In the genomic region with DNA sequence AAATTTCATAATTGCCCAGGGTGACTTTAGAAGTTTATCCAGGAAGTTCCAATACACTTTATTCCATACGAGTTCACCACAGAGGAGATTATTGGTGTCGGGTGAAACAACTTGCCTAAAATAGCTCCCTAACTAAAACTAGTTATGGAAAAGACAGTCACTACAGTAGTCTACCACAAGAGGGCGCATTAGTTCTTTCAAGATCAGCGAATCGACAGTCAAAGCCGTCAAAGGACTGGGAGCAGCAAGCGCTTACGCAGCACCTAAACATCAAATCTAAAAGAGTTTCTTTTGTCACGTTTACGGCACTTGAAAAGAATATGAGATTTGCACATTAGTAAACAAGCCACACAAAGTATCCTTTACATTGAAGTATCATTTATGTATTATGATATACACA, we compare ENCODE assay signal across 9 mouse cellular contexts.
A peak's percentile ranks its signal among the peaks of the same experiment; 100 is the strongest.
DNase-seq lines count a peak whose midpoint lies in the region; ATAC-seq and TF ChIP-seq lines count a peak whose summit lies in the region.
"Had no signal": no experiment of that assay in that cellular context is flagged by ENCODE, and none has a peak within 500 bp of the region (broad histone marks: within the 10 kb centered on the region; RNA-seq: fewer than 3 reads in every experiment).

No protein-coding gene starts in this region.

- peak; percentile 94 for ATAC-seq in common myeloid progenitor, adult 5-6 weeks (replicated peaks; ENCODE audit: low read depth, poor library complexity, severe bottlenecking)

- H3K36me3 ChIP-seq in testis, adult 2 months (ENCODE audit: control insufficient read depth, insufficient read depth, low read length), result no peaks in the 10 kb centered on the region
- H3K36me3 ChIP-seq: lung, embryonic 15.5 days had no signal

- TF ChIP-seq POLR2A in testis, adult 2 months (IDR thresholded peaks at IDR 0.05; ENCODE audit: control insufficient read depth, low read depth, low read length), result no peak

- no peak overlapping the region for H3K4me3 ChIP-seq in gastrocnemius, adult 2 months
- no peak overlapping the region for H3K4me3 ChIP-seq in testis, adult 2 months (ENCODE audit: control insufficient read depth, low read depth, low read length)
- H3K4me3 ChIP-seq: lung, embryonic 15.5 days had no signal

- 0 out of 2 replicates have a peak, but pooled peaks cover 2% of the 10 kb centered on the region for H3K27me3 ChIP-seq in testis, adult 2 months (ENCODE audit: control insufficient read depth, insufficient read depth, low read length)
- H3K27me3 ChIP-seq: lung, embryonic 15.5 days had no signal

- peak; percentile 28 for DNase-seq in gastrocnemius, adult 2 months
- DNase-seq in gastrocnemius, postnatal 25 days, result no peak
- DNase-seq in testis, postnatal 10 days (ENCODE audit: low spot score), result no peak
- DNase-seq in heart, postnatal 36 days, result peak; percentile 35 to 37
- DNase-seq in lung, postnatal 14 days, result peak; percentile 71
- peak; percentile 38 to 75 for DNase-seq in thymus, postnatal 10 days (ENCODE audit: low spot score in 2 of 2)

- intact Hi-C loops in gastrocnemius, adult 2 months (cut with DNase I), result loop anchor here (2.0 to 10.0 kb wide), 3 partner anchors 125 to 512 kb away; a partner anchor contains a TSS
- intact Hi-C loops in heart, postnatal 36 days (cut with DNase I), result loop anchor here (1.0 to 10.0 kb wide), 3 partner anchors 174 to 258 kb away; no protein-coding TSS in a partner anchor

- TF ChIP-seq CTCF in gastrocnemius, adult 2 months (IDR thresholded peaks at IDR 0.05), result peak; percentile 85
- peak; percentile 45; the same call in 1 of the 2 replicates for TF ChIP-seq CTCF in testis, adult 2 months (IDR thresholded peaks at IDR 0.05; ENCODE audit: control insufficient read depth, insufficient read depth, insufficient replicate concordance, low read depth, low read length)

- H3K27ac ChIP-seq in gastrocnemius, adult 2 months, result 0 out of 2 replicates have a peak overlapping the region, but pooled peaks have one; percentile 35
- no peak overlapping the region for H3K27ac ChIP-seq in testis, adult 2 months (ENCODE audit: control insufficient read depth, insufficient read depth, low read depth, low read length)
- H3K27ac ChIP-seq: lung, embryonic 15.5 days had no signal

- H3K4me1 ChIP-seq in testis, adult 2 months (ENCODE audit: control insufficient read depth, insufficient read depth, low read length), result peaks cover 3% of the 10 kb centered on the region

Comparison
In these comparisons a context has a peak if more than half of its experiments do, and no peak if none do; other contexts are left out.
1. DNase-seq: peak in gastrocnemius, adult 2 months (single experiment), heart, postnatal 36 days (2 of 2), lung, postnatal 14 days (single experiment) and thymus, postnatal 10 days (2 of 2); none in gastrocnemius, postnatal 25 days (single experiment) and testis, postnatal 10 days (single experiment).